Comparison of ENCODE assay signal across 11 mouse cellular contexts in the genomic region with DNA sequence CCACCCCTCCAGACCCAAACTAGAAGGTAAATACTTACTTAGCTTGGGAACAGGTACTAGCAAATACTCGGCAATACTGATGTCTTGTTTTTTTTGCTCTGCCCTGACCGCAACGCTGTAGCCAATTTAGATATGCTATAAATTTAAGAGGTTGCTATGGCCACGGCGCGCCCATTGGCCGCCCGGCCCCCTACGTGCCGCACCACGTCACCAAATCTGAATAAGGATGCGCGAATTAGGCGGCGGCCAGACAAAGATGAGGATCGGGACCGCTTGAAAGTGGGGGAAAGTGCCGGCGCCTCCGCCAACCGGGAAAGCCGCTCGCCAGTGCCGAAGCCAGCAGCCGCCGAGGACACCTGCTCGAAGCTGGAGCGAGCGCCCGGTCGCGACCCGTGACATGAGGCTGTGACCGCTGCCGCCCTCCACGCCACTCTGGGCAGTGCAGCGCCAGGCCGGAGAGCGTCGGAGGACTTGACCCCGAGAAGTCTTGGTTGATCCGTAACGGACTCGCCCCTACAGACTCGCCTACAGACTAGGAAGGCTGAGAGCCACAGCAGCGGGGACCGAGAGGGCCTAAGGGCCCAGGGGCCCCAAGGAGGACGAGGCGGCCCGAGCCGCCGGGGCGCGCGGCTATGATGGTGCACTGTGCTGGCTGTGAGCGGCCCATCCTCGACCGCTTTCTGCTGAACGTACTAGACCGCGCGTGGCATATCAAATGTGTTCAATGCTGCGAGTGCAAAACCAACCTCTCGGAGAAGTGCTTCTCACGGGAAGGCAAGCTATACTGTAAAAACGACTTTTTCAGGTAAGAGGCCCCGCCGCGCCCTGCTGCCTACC. TPM values are rescaled to one million over a fixed set of nuclear protein-coding genes. Genes with fewer than 3 reads are reported as not detected.
DNase-seq lines count a peak whose midpoint lies in the region; ATAC-seq lines count a peak whose summit lies in the region.
"Had no signal": no experiment of that assay in that cellular context is flagged by ENCODE, and none has a peak within 500 bp of the region (broad histone marks: within the 10 kb centered on the region; RNA-seq: fewer than 3 reads in every experiment).

A gene (plus strand): TSS at position 51 of the 837 bp plus-strand sequence.

- peak within 1 kb of the TSS; percentile 29 for H3K4me2 ChIP-seq in kidney, embryonic 15.5 days

- H3K9ac ChIP-seq in kidney, embryonic 15.5 days = no peak within 1 kb of the TSS

- H3K4me3 ChIP-seq in kidney, embryonic 15.5 days (replicated peaks) = peak within 1 kb of the TSS; percentile 21

- no peak for DNase-seq in kidney, postnatal 10 days
- DNase-seq in embryo, embryonic 9.5 days (ENCODE audit: extremely low spot score) = peak; percentile 58
- peak; percentile 45 to 54 for DNase-seq in left cerebral cortex, postnatal 25 days (ENCODE audit: low spot score in 2 of 2)
- peak; percentile 43 for DNase-seq in retina, embryonic 14.5 days (ENCODE audit: low spot score)
- DNase-seq in gastrocnemius, postnatal 4 days (ENCODE audit: low spot score in 2 of 2) = no peak
- DNase-seq in urinary bladder, postnatal 36 days (ENCODE audit: low spot score in 2 of 2) = no peak

- peaks cover 98% of the 10 kb centered on the region for H3K27me3 ChIP-seq in kidney, embryonic 15.5 days

- under 1% methylated on average over 69 of the region's 69 CpGs for WGBS in kidney, embryonic 15.5 days

- no peak for ATAC-seq in kidney, embryonic 15.5 days (replicated peaks; ENCODE audit: low FRiP score)
- ATAC-seq in frontal cortex, adult (ENCODE audit: low TSS enrichment) = no peak
- ATAC-seq: intestine, embryonic 16.5 days; Patski had no signal

- H3K4me1 ChIP-seq in kidney, embryonic 15.5 days = peaks cover 35% of the 10 kb centered on the region

- intact Hi-C loops in left cerebral cortex, postnatal 25 days (cut with DNase I) = loop anchor here (10.0 kb wide), 1 partner anchor 1557 kb away; no protein-coding TSS in a partner anchor

- H3K27ac ChIP-seq in kidney, embryonic 15.5 days = no peak within 1 kb of the TSS

- no peaks in the 10 kb centered on the region for H3K36me3 ChIP-seq in kidney, embryonic 15.5 days

- H3K9me3 ChIP-seq in kidney, embryonic 15.5 days (replicated peaks) = no peaks in the 10 kb centered on the region

RNA-seq across cellular contexts. Expression of the gene that starts here (rescaled TPM):
- not detected in 2 replicates for polyA plus RNA-seq in kidney, embryonic 15.5 days (2015; fragmentation: Nextera tagmentation; extraction: Ambion mirVana)
- under 1 TPM; 0.21 to 0.25 TPM for total RNA-seq in left cerebral cortex, postnatal 25 days (2021)
- total RNA-seq in gastrocnemius, postnatal 4 days (2021) = not detected
- polyA plus RNA-seq: intestine, embryonic 16.5 days; lung, embryonic 16.5 days had no signal

Comparison
In these comparisons a context has a peak if more than half of its experiments do, and no peak if none do; other contexts are left out.
1. Peak in DNase-seq in left cerebral cortex, postnatal 25 days; RNA of the gene not detected or under 1 TPM.
2. DNase-seq: peak in embryo, embryonic 9.5 days (single experiment) and retina, embryonic 14.5 days (single experiment); none in kidney, postnatal 10 days (single experiment), gastrocnemius, postnatal 4 days (0 of 2) and urinary bladder, postnatal 36 days (0 of 2).